Mouse (Mus musculus) gastrocnemius, postnatal 25 days (tissue): ENCODE results near the gene Gm36210. TPM values are rescaled to one million over a fixed set of nuclear protein-coding genes. Genes with fewer than 3 reads are reported as not detected.
"Not testable (repeated sequence)": the region's sequence is repeated elsewhere in the genome, so short reads cannot be mapped to it uniquely, and the experiment has no call there.

ENCODE experiments used
- DNase-seq: peaks from one replicate; pipeline ENCODE4 v3.0.0; 2022
- total RNA-seq, 2 experiments: library from RNA; stranded (reverse); gene quantifications; 1 replicate in 1 of 2; 2 replicates in 1 of 2; pipeline ENCODE4 v1.2.3; 2021

The Gm36210 gene
- total RNA-seq, 2 experiments from 2014 or later = 0.21 to 0.36 TPM

DNA sequence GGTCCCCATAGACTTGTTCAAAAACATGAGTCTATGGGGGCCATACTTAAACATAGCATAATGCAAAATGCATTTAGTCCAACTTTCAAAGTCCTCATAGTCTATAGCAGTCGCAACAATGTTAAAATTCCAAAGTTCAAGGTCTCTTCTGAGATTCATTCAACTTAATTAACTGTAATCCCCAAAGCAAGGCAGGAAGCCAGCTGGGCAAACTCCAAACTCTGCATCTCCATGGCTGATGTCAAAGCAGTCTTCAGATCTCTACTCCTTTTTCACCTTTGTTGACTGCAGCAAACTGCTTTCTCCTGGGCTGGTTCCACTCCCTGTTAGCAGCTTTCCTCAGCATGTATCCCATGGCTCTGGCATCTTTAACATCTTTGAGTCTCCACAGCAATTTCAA, 27.3 kb downstream of the Gm36210 start:
- not testable (repeated sequence) for DNase-seq

DNA sequence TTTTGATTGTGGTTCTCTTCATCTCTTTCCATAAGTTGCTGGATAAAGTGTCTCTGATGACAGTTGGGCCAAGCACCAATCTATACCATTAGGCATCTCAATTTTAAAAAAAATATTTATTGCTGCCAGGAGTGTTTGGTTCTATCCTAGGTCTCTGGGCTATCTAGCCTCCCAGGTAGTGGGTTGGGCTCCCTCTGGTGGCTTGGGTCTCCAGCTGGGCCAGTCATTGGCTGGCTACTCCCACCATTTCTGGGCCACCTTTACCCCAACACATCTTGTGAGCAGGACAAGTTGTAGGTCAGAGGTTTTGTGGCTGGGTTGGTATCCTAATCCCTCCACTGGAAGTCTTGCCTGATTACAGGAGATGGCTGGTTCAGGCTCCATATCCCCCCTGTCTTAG, 28.1 kb downstream of the Gm36210 start:
- DNase-seq = no peak

DNA sequence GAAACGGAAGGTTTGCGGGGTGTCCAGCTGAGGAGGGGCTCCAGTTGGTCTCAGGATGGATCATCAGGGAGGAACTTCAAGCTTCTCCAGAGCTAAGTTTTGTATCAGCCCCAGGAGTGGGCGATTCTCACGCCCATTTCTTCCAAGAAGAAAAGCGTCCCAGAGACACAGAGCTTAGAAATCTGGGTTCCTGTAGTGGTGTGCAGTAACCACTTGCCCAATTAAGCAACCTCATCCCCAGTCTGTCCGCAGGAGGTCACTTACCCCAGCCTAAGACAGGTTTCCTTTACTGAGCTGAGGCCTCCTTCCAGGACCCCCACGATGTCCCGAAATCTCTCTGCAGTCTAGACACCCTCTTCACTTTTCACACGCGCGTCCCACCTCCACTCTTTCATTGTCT, 29.1 kb downstream of the Gm36210 start:
- no peak for DNase-seq

DNA sequence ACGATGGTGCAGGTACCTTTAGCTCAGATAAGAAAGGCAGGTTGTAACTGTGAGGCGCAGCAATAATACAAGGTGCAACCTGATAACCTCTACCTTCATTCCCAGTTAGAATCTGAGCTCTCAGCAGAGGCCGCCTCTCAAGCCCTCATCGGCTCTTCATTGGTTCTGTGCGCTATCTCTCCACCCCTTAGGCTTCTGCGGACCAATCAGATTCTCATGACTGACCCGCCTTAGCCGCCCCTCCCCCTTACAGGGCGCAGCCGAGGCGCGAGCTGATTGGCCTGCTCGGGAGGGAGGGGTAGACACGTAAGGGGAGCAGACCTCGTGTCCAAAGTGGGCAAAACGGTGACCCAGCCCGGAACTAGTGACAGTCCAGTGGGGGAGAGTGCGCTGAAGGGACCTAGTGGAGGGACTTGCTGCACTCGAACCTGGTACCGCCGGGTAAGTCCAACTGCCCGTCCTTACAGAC, 29.5 kb downstream of the Gm36210 start, which contains the start of gene Isoc2a:
Gene Isoc2a (plus strand): TSS at position 401 of the 469 bp plus-strand sequence.
- peak; percentile 93 for DNase-seq

DNA sequence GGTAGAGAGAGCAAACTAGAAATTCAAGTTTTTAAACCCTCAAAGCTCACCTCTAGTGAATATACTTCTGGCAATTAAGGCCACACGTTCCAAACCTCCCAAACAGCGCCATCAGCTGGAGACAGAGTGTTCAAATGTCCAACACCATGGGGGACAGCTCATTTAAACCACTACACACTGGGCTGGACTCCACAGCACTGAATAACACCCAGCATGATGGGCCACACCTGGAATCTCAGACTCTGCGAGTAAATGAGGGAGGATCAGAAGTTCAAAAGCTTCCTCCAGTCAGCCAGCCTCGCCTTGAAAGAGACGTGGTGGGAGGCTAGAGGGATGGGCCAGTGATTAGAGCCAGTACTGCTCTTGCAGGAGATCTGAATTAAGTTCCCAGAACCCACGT, 36.2 kb downstream of the Gm36210 start, which contains the start of gene Isoc2b:
Gene Isoc2b (minus strand): TSS at position 126 of the 400 bp plus-strand sequence.
- DNase-seq = no peak

DNA sequence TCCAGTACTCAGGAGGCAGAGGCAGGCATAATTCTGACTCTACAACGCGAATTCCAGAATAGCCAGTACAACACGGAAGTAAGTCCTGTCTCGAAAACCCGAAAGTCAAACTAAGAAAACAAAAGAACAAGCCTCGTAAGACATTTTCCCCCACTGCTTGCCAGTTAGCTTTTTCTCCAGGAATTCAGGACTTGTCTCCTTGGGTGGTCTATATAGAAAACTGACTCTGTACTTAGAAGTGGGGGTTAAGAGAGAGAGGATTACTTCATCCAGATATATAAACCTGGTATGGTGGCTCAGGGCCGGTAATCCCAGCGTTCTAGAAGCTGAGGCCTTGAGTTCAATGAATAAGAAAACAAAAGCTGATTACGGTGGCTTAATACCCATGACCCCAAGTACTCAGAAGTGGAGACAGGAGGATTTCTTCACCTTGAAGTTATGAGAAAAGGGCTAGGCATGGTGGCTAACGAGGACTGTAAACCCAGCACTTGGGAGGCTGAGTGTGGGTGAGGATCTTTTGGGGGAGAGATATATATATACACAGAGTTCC, 39.6 kb downstream of the Gm36210 start:
- DNase-seq = no peak

DNA sequence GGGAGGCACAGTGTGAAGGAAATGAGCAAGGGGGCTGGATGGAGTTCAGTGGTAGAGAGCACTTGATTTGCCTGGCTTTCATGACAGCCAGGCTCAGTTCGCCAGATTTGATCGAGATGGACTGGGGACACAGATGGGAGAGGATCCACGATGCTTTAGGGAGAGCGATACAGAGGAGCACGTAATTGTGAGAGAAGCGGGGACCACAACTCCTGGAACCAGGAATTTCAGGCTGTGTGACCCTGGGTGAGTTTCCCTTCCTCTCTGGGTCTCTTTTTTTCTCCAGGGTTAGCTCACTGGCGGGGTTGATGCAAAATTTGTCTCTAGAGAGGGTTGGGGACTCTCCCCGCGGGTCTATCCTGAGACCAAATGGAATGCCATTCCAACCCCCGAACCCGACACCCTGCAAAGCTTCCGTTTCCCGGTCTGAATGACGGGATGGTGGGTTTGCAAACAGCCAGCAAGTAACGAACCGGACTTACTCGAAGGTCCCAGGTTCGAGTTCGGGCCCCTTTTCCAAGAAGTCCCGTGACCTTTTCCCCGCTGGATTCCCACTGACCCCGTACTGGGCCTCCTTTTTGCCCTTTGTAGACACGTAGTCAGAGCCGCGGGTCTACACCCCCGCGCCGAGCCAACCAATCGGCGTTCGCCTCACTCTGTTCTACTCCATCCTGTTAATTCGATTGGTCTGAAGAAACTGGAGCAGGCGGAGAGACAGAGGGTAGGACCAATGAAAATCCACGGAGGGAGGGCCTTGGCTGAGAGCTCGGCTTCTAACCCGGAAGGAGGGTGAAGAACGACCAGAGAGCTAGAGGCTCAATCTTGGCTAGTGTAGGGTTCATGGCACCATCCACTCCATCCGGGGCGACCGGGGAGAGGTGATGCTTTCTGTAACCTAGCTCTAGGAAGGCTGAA, 40.5 kb downstream of the Gm36210 start:
- peak; percentile 97 for DNase-seq

DNA sequence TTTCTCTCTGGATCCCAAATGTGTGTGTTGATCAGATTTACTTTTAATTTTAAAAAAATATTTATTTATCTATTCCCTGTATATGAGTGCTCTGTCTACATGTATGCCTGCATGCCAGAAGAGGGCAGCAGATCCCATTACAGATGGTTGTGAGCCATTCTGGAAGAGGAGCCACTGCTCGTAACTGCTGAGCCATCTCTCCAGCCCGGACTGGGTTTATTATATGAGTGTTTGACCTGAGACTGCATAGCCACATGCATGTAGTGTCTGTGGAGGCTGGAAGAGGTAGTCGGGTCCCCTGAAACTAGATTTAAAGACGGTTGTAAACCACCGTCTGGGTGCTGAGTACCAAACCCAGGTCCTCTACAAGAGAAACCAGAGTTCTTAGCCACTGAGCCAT, 41.2 kb downstream of the Gm36210 start:
- no peak for DNase-seq

DNA sequence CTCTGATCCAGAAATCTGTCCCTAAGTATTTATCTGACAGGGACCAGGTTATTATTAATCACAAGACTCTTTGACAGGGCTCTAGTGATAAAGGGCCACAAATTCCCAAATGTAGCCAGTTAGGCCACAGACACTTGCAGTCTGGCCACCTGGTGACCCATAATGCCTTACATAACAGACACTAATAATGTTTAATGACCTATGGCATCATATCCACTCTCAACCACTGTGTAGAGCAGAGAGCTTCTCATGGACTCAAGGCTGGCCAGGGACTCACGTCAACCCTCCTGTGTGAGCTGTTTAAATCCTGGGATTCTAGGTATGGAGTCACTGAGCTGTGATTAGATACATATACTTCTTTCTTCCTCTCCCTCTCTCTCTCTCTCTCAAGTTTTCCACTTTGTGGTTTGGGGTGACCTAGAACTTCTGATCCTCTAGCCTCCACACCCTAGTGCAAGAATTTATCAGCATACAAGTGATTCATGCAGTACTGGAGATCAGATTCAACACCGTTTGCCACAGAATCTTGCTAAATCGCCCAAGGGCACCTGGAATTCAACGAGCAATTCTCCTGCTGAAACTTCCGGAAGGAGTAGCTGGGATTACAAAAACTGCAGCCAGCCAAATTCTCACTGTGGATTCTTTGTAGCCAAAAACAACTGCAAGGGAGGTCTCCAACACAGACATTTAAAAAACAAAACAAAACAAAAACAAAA, 42.0 kb downstream of the Gm36210 start:
- no peak for DNase-seq

DNA sequence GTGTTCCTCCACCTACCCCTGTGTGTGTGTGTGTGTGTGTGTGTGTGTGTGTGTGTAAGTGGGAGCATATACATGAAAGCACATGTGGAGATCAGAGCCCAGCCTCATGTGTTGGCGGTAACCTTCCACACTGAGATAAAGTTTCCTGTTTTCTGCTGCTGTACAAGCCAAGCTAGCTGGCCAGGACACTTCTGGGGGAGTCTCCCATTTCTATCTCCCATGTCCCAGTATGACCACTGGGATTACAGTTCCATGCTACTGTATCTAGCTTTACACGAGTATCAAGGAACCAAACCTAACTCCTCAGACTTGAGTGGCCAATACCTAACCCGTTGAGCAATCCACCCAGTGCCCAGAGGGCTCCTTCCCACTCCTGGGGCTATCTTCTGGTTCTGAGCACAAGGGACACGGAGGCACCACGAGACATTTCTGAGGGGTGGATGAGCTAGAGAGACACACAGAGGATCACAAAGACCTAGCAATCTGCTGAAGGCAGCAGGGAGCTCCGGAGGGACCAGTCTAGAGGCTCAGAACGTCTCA, 42.7 kb downstream of the Gm36210 start:
- no peak for DNase-seq

DNA sequence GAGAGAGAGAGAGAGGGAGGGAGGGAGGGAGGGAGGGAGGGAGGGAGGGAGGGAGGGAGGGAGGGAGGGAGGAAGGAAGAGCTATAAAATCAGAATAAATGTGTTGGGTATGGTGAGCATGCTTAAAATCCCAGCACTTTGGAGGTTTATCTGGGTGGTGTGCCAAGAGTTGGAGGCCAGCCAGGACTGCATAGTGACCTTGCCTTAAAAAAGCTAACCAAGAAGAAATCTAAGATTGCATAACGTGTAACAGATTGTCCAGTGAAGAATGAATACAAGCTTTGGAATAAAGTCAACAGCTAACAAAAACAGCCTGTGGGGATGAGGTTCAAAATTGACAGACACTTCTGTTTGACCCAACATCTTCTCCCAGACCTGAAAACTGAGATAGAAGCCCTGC, 43.3 kb downstream of the Gm36210 start:
- peak; percentile 35 for DNase-seq

DNA sequence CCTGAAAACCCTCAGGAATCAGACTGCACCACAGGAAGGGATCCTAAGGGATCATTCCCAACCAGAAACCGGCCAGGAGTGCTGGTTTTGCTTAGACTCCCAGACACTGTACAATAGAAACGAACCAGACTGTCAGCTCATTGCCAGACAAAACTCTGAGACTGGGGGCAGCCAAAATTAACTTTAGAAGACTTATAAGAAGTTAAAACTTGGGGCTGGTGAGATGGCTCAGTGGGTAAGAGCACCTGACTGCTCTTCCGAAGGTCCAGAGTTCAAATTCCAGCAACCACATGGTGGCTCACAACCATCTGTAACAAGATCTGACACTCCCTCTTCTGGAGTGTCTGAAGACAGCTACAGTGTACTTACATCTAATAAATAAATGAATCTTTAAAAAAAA, 45.4 kb downstream of the Gm36210 start:
- DNase-seq = not testable (repeated sequence)

DNA sequence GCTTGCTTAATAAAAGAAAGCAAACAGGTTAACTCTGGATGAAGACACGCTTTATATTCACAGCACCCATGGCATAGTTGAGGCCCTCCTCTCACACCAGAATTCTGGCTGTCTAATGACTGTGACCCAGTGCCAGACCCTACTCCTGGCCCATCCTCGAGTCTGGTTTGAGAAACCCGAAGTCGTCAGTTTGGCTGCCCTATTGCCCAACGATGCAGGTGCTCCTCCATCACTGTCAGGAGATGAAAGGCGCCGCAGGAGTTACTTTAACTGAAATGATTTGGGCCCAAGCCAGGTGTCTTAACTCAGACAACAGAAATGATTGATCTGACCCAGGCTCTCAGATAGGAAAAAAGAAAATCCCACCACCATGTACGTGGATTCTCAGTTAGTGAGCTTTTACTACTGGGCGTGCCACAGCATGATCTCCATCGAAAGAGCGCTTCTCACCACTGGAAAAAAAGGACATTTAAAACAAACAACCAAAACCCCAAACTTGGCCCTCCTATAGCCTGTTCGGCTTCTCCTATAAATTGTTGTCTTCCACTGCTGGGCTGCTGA, 46.8 kb downstream of the Gm36210 start:
- no peak for DNase-seq

DNA sequence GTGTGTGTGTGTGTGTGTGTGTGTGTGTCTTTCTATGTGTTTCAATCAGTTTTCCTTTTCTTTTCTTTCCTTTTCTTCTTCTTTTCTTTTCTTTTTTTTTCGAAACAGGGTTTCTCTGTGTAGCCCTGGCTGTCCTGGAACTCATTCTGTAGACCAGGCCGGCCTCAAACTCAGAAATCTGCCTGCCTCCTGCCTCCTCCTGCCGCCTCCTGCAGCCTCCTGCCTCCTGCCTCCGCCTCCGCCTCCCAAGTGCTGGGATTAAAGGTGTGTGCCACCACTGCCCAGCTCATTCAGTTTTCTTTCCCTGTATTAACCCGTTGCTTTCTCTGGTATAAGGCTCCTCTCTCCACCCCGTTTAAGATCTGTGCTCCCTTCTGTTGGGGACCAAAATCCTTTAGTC, 49.0 kb downstream of the Gm36210 start:
- DNase-seq = no peak

DNA sequence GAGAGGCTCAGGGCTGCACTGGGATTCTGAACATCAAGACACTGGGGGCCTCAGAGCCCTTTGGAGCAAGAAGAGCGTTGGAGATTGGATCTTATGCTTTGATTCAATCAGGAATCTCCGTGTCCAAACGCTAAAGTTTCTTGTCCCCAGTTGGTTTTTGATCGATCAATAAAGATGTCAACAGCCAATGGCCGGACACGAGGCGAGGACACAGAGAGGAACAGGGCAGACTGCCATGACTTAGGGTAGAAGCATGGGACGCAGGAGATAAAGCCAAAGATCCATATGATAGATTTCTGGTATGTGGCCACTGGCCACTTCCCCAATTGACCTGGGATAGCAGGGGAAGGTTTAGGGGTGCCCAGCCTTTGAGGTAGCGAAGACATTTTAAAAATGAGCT, 49.8 kb downstream of the Gm36210 start:
- no peak for DNase-seq

DNA sequence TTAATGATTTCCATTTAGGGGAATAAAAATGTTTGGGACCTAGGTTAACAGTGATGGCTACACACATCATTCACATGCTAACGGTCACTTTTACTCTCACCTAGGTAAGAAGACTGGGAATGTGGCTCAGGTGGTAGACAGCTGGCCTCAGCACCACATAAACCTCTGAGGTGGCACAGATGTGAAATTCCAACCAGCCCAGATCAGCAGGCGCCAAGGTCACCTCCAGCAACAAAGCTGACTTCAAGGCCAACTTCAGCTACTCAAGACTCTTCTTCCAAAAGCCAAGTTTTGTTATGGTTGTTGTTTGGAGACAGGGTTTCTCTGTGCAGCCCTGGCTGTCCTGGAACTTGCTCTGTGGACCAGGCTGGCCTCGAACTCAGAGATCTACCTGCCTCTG, 52.7 kb downstream of the Gm36210 start:
- no peak for DNase-seq

DNA sequence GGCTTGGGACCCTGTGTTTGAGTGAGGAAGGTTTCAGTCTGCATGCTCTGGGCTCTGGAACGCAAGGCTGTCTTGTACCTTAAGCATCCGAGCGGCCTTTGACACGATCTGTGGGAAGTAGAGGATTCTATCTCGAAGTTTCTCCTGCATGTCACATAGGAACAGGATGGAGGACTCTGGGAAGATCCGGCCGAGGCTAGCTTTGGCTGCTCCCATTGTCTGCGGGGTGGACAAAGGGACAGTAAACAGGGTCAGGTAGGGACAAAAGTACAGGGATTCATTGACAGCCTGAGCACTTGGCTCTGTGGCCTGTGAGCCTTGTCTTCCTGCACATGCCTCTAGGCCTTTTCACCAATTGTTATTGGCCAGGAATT, 55.0 kb downstream of the Gm36210 start:
- no peak for DNase-seq

DNA sequence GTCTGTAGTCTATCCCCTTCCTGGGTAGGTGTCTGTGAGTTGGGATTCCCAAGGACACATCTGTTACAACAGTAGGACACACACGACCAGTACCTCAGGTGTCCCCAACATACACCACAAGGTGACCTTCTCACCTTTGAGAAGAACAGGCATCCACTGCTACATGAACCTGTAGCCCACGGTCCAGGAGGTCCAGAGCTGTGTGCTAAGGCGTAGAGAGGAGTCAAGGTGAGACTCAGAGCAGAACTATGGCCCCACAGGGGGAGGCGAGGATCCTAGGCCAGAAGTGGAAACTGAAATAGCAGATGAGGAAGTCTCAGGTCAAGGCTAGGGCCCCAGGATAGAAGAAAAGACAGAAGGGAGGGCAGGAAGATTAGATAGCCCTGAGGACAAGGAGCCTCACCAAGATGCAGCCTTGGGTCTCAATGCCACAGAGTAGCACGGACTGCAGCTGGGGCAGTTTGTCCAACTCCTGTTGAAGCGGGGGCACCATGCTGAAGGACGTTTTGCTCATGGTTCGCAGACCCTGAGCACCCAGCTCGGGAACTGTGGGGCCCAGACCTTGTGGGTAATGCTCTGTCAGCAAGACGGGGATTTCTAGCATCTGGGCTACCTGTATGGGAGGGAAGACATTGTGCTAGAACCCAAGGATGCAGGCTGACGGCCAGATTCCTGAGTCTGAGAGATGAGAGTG, 55.5 kb downstream of the Gm36210 start:
- no peak for DNase-seq

DNA sequence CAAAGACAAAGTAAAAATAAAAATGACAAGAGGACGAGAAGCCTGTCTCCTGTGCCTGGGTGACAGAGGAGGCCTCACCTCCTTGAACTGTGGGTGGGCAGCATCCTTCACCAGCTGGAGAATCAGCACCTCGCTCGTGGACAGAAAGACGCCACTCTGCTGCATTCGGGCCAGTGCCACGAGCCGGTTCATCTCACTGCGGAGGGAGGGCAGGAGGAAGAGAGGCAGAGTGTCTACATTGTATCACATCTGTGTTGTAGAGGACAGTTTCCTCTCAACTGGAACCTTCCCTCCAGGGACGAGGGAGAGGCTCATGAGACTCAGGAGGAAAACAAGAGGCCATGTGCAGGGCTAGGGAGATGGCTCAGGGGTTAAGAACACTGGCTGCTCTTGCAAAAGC, 56.9 kb downstream of the Gm36210 start:
- DNase-seq = no peak
